In genomic region chr1:171379935-171380599, GRCm38 (mm10) we compare ENCODE assay signal across 8 mouse cellular contexts. TPM values are rescaled to one million over a fixed set of nuclear protein-coding genes. Genes with fewer than 3 reads are reported as not detected.
DNase-seq lines count a peak whose midpoint lies in the region; ATAC-seq and TF ChIP-seq lines count a peak whose summit lies in the region.

No protein-coding gene starts in this region.

- H3K9me3 ChIP-seq in embryonic facial prominence, embryonic 13.5 days: no peaks in the 10 kb centered on the region
- no peaks in the 10 kb centered on the region for H3K9me3 ChIP-seq in limb, embryonic 14.5 days (ENCODE audit: control insufficient read depth, low read length)
- no peaks in the 10 kb centered on the region for H3K9me3 ChIP-seq in midbrain, embryonic 15.5 days

- H3K9ac ChIP-seq in embryonic facial prominence, embryonic 13.5 days: peak overlapping the region; percentile 58
- 0 out of 2 replicates have a peak overlapping the region, but pooled peaks have one; percentile 7 for H3K9ac ChIP-seq in limb, embryonic 14.5 days (ENCODE audit: low read depth, low read length, severe bottlenecking)
- peak overlapping the region; percentile 27 for H3K9ac ChIP-seq in midbrain, embryonic 15.5 days

- H3K4me2 ChIP-seq in embryonic facial prominence, embryonic 13.5 days: peak overlapping the region; percentile 56
- peak overlapping the region; percentile 41 for H3K4me2 ChIP-seq in limb, embryonic 14.5 days (replicated peaks; ENCODE audit: low read depth, low read length, severe bottlenecking)
- peak overlapping the region; percentile 53 for H3K4me2 ChIP-seq in midbrain, embryonic 15.5 days

- 0 out of 2 replicates have a peak overlapping the region, but pooled peaks have one; percentile 11 for H3K27ac ChIP-seq in embryonic facial prominence, embryonic 13.5 days
- no peak overlapping the region for H3K27ac ChIP-seq in limb, embryonic 14.5 days (replicated peaks; ENCODE audit: low read depth, low read length)
- 0 out of 2 replicates have a peak overlapping the region, but pooled peaks have one; percentile 5 for H3K27ac ChIP-seq in midbrain, embryonic 15.5 days

- no peak for ATAC-seq in embryonic facial prominence, embryonic 13.5 days (ENCODE audit: insufficient number of reproducible peaks, insufficient read depth, low FRiP score, low TSS enrichment, low read depth)
- ATAC-seq in limb, embryonic 14.5 days (ENCODE audit: low FRiP score, low read depth): peak; percentile 56; the same call in 1 of the 2 replicates
- ATAC-seq in midbrain, embryonic 15.5 days (replicated peaks): peak; percentile 88

- peaks cover 24% of the 10 kb centered on the region for H3K27me3 ChIP-seq in embryonic facial prominence, embryonic 13.5 days
- H3K27me3 ChIP-seq in limb, embryonic 14.5 days (ENCODE audit: control insufficient read depth, insufficient read depth, low read length): peaks cover 21% of the 10 kb centered on the region
- H3K27me3 ChIP-seq in midbrain, embryonic 15.5 days (replicated peaks): no peaks in the 10 kb centered on the region

- no peak for TF ChIP-seq POLR2A in limb, embryonic 14.5 days (IDR thresholded peaks at IDR 0.05; ENCODE audit: borderline replicate concordance, extremely low read depth, insufficient read depth, insufficient read length)

- peaks cover 19% of the 10 kb centered on the region for H3K4me1 ChIP-seq in embryonic facial prominence, embryonic 13.5 days
- H3K4me1 ChIP-seq in limb, embryonic 14.5 days (ENCODE audit: control insufficient read depth, insufficient read depth, low read length): peaks cover 3% of the 10 kb centered on the region; the same call in 1 of the 2 replicates
- peaks cover 4% of the 10 kb centered on the region; the same call in 1 of the 2 replicates for H3K4me1 ChIP-seq in midbrain, embryonic 15.5 days

- 4% methylated on average over 31 of the region's 31 CpGs for WGBS in embryonic facial prominence, embryonic 13.5 days
- WGBS in limb, embryonic 14.5 days: 2% methylated on average over 31 of the region's 31 CpGs
- WGBS in midbrain, embryonic 15.5 days: 2% methylated on average over 31 of the region's 31 CpGs

- no peaks in the 10 kb centered on the region for H3K36me3 ChIP-seq in embryonic facial prominence, embryonic 13.5 days
- no peaks in the 10 kb centered on the region for H3K36me3 ChIP-seq in limb, embryonic 14.5 days (ENCODE audit: control insufficient read depth, insufficient read depth, low read length)
- no peaks in the 10 kb centered on the region for H3K36me3 ChIP-seq in midbrain, embryonic 15.5 days (replicated peaks)

- peak overlapping the region; percentile 30 for H3K4me3 ChIP-seq in embryonic facial prominence, embryonic 13.5 days
- peak overlapping the region; percentile 22 for H3K4me3 ChIP-seq in limb, embryonic 14.5 days (replicated peaks; ENCODE audit: low read length)
- H3K4me3 ChIP-seq in midbrain, embryonic 15.5 days: peak overlapping the region; percentile 37

- DNase-seq in A20 (ENCODE audit: low read depth, low spot score): peak; percentile 80
- DNase-seq in adrenal gland, postnatal 4 days (ENCODE audit: low spot score in 2 of 2): peak; percentile 40 to 63
- DNase-seq in heart, adult 9 months (ENCODE audit: low spot score in 2 of 2): peak; percentile 75 to 78
- peak; percentile 79 for DNase-seq in kidney, adult 9 months
- DNase-seq in limb, embryonic 14.5 days (ENCODE audit: low spot score): peak; percentile 61
- peak; percentile 65 to 83 for DNase-seq in spleen, adult 18-20 months

RNA-seq across cellular contexts. Expression of gene Arhgap30, which starts 8.7 kb away (rescaled TPM):
- total RNA-seq in adrenal gland, postnatal 4 days (2021): 1 to 10 TPM; 3.2 to 4.7 TPM
- 1.1 and 1.3 TPM in 2 replicates for polyA plus RNA-seq in embryonic facial prominence, embryonic 13.5 days (2015; fragmentation: Nextera tagmentation; extraction: Ambion mirVana)
- 2.0 and 2.5 TPM in 2 replicates for polyA plus RNA-seq in limb, embryonic 14.5 days (2012; rRNA removed)
- polyA plus RNA-seq in limb, embryonic 14.5 days (2014; fragmentation: Nextera tagmentation; extraction: Ambion mirVana): 1.6 and 2.5 TPM in 2 replicates
- 0.66 and 0.87 TPM in 2 replicates for polyA plus RNA-seq in midbrain, embryonic 15.5 days (2015; fragmentation: Nextera tagmentation; extraction: Ambion mirVana)

RNA-seq across cellular contexts. Expression of gene Nectin4, which starts 10.2 kb away (rescaled TPM):
- total RNA-seq in adrenal gland, postnatal 4 days (2021): under 1 TPM; 0.34 to 0.59 TPM
- 19.0 and 21.6 TPM in 2 replicates for polyA plus RNA-seq in embryonic facial prominence, embryonic 13.5 days (2015; fragmentation: Nextera tagmentation; extraction: Ambion mirVana)
- 16.6 and 19.4 TPM in 2 replicates for polyA plus RNA-seq in limb, embryonic 14.5 days (2012; rRNA removed)
- 19.2 and 21.0 TPM in 2 replicates for polyA plus RNA-seq in limb, embryonic 14.5 days (2014; fragmentation: Nextera tagmentation; extraction: Ambion mirVana)
- 3.1 and 3.6 TPM in 2 replicates for polyA plus RNA-seq in midbrain, embryonic 15.5 days (2015; fragmentation: Nextera tagmentation; extraction: Ambion mirVana)

RNA-seq across cellular contexts. Expression of gene Klhdc9, which starts 19.5 kb away (rescaled TPM):
- total RNA-seq in adrenal gland, postnatal 4 days (2021): 1 to 10 TPM; 6.2 to 6.8 TPM
- polyA plus RNA-seq in embryonic facial prominence, embryonic 13.5 days (2015; fragmentation: Nextera tagmentation; extraction: Ambion mirVana): 1.2 and 1.9 TPM in 2 replicates
- polyA plus RNA-seq in limb, embryonic 14.5 days (2012; rRNA removed): 1.1 and 1.3 TPM in 2 replicates
- polyA plus RNA-seq in limb, embryonic 14.5 days (2014; fragmentation: Nextera tagmentation; extraction: Ambion mirVana): 0.88 and 1.1 TPM in 2 replicates
- 3.3 and 4.5 TPM in 2 replicates for polyA plus RNA-seq in midbrain, embryonic 15.5 days (2015; fragmentation: Nextera tagmentation; extraction: Ambion mirVana)

RNA-seq across cellular contexts. Expression of gene Usf1, which starts 31.0 kb away (rescaled TPM):
- 10 to 100 TPM; 81.4 to 84.8 TPM for total RNA-seq in adrenal gland, postnatal 4 days (2021)
- polyA plus RNA-seq in embryonic facial prominence, embryonic 13.5 days (2015; fragmentation: Nextera tagmentation; extraction: Ambion mirVana): 95.6 and 108 TPM in 2 replicates
- 97.0 and 128 TPM in 2 replicates for polyA plus RNA-seq in limb, embryonic 14.5 days (2012; rRNA removed)
- 86.2 and 89.9 TPM in 2 replicates for polyA plus RNA-seq in limb, embryonic 14.5 days (2014; fragmentation: Nextera tagmentation; extraction: Ambion mirVana)
- 205 and 216 TPM in 2 replicates for polyA plus RNA-seq in midbrain, embryonic 15.5 days (2015; fragmentation: Nextera tagmentation; extraction: Ambion mirVana)

RNA-seq across cellular contexts. Expression of gene Pfdn2, which starts 34.6 kb away (rescaled TPM):
- 100 to 1,000 TPM; 120 to 125 TPM for total RNA-seq in adrenal gland, postnatal 4 days (2021)
- polyA plus RNA-seq in embryonic facial prominence, embryonic 13.5 days (2015; fragmentation: Nextera tagmentation; extraction: Ambion mirVana): 119 and 125 TPM in 2 replicates
- polyA plus RNA-seq in limb, embryonic 14.5 days (2012; rRNA removed): 40.5 and 82.5 TPM in 2 replicates
- 43.0 and 48.0 TPM in 2 replicates for polyA plus RNA-seq in limb, embryonic 14.5 days (2014; fragmentation: Nextera tagmentation; extraction: Ambion mirVana)
- polyA plus RNA-seq in midbrain, embryonic 15.5 days (2015; fragmentation: Nextera tagmentation; extraction: Ambion mirVana): 146 and 150 TPM in 2 replicates

Comparison
In these comparisons a context has a peak if more than half of its experiments do, and no peak if none do; other contexts are left out.
1. H3K9ac ChIP-seq: peak in every context shown above with its lines; median percentile 58 in embryonic facial prominence, embryonic 13.5 days; 27 in midbrain, embryonic 15.5 days; 7 in limb, embryonic 14.5 days.